Mouse (Mus musculus): ENCODE data around the gene Vamp1. TPM values are rescaled to one million over a fixed set of nuclear protein-coding genes. Genes with fewer than 3 reads are reported as not detected.
"Not testable (repeated sequence)": the region's sequence is repeated elsewhere in the genome, so short reads cannot be mapped to it uniquely, and the experiment has no call there.

Gene Vamp1
- polyA plus RNA-seq, 1 experiment from 2014 or later, result 2.6 TPM

DNA sequence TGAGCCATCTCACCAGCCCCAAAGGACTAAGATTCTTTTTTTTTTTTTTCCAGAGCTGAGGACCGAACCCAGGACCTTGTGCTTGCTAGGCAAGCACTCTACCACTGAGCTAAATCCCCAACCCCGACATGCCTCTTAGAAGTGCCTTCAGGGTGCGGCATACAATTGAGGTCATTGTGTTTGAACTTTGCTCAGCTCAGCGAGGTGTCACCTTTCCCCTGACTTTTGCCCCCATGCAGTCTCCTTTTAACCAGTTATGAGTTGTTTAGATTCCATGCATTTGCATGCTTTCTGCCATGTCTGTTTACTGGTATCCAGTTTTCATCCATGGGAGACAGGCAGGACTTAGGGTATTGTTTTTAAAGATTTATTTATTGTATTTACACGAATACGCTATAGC lies 53.4 kb downstream of the Vamp1 start:
- Histone ChIP-seq H3K4me2 (no peak overlapping the region), H3K9me3 (ENCODE audit: low read depth, low read length) (no peaks in the 10 kb centered on the region), H3K4me1 (ENCODE audit: insufficient read depth) (0 out of 2 replicates have a peak, but pooled peaks cover 2% of the 10 kb centered on the region), H3K9ac (no peak overlapping the region), H3K27ac (ENCODE audit: low read depth) (no peak overlapping the region), H3K4me3 (ENCODE audit: low read depth, low read length) (no peak overlapping the region), H3K27me3 (ENCODE audit: insufficient read depth, low read length) (no peaks in the 10 kb centered on the region), H3K36me3 (ENCODE audit: insufficient read depth) (no peaks in the 10 kb centered on the region)
- no peak for DNase-seq
- WGBS, result 46% methylated on average over 6 of the region's 6 CpGs
- ATAC-seq (ENCODE audit: insufficient read depth), result no peak
- no peak for TF ChIP-seq CTCF (IDR thresholded peaks at IDR 0.05; ENCODE audit: low read depth)

DNA sequence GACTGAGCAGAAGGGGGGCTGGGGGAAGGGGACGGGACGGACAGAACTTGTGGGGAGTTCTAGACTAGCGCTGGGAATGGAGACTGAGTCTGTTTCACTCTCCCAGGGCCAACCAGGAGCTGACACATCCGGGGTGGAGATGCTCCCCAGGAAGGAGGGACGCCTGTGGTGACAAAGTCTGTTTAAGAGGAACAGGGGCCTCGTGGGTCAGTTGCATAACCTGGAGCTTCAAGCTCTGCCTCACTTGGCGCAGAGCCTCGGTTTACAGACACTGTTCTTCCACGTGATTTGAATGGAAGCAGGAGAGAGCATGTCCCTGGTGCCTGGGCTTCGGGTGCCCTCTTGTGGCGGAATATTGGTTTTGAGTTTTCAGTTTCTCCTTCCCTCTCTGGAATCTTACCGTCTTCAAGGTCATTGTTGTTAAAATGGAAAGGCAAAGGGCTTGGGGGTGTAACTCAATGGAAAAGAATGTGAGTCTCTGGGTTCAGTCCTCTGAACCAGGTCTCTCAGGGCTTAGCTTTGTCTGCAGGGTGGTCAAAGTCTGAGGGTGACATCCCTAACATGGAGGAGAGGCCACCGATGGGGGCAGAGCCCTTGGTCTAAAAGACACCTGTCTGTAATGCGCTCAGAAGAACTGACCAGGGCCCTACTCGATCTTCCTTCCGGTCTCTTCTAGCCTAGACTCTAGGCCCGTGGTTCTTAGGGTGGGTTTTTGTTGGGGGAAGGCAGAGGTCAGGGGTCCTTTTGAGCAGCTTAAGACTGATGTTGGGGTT lies 56.3 kb downstream of the Vamp1 start:
- WGBS, result 15% methylated on average over 17 of the region's 17 CpGs
- peak overlapping the region; percentile 51 for H3K4me2 ChIP-seq
- H3K36me3 ChIP-seq (ENCODE audit: insufficient read depth), result no peaks in the 10 kb centered on the region
- peak; percentile 97 for DNase-seq
- no peak overlapping the region for H3K9ac ChIP-seq
- H3K4me3 ChIP-seq (ENCODE audit: low read depth, low read length), result no peak overlapping the region
- TF ChIP-seq CTCF (IDR thresholded peaks at IDR 0.05; ENCODE audit: low read depth), result peak; percentile 93
- no peaks in the 10 kb centered on the region for H3K27me3 ChIP-seq (ENCODE audit: insufficient read depth, low read length)
- H3K27ac ChIP-seq (ENCODE audit: low read depth), result no peak overlapping the region
- H3K9me3 ChIP-seq (ENCODE audit: low read depth, low read length), result no peaks in the 10 kb centered on the region
- ATAC-seq (ENCODE audit: insufficient read depth), result peak; percentile 92
- H3K4me1 ChIP-seq (ENCODE audit: insufficient read depth), result 0 out of 2 replicates have a peak, but pooled peaks cover 2% of the 10 kb centered on the region

GRCm38 (mm10) chr6:125272228-125272785 lies 57.0 kb downstream of the Vamp1 start:
- H3K4me1 ChIP-seq (ENCODE audit: insufficient read depth), result 0 out of 2 replicates have a peak, but pooled peaks cover 2% of the 10 kb centered on the region
- no peaks in the 10 kb centered on the region for H3K27me3 ChIP-seq (ENCODE audit: insufficient read depth, low read length)
- H3K36me3 ChIP-seq (ENCODE audit: insufficient read depth), result no peaks in the 10 kb centered on the region
- WGBS, result 66% methylated on average over 10 of the region's 10 CpGs
- DNase-seq, result no peak
- H3K27ac ChIP-seq (ENCODE audit: low read depth), result no peak overlapping the region
- H3K4me3 ChIP-seq (ENCODE audit: low read depth, low read length), result no peak overlapping the region
- H3K9ac ChIP-seq, result no peak overlapping the region
- H3K9me3 ChIP-seq (ENCODE audit: low read depth, low read length), result no peaks in the 10 kb centered on the region
- no peak for TF ChIP-seq CTCF (IDR thresholded peaks at IDR 0.05; ENCODE audit: low read depth)
- ATAC-seq (ENCODE audit: insufficient read depth), result no peak
- no peak overlapping the region for H3K4me2 ChIP-seq

DNA sequence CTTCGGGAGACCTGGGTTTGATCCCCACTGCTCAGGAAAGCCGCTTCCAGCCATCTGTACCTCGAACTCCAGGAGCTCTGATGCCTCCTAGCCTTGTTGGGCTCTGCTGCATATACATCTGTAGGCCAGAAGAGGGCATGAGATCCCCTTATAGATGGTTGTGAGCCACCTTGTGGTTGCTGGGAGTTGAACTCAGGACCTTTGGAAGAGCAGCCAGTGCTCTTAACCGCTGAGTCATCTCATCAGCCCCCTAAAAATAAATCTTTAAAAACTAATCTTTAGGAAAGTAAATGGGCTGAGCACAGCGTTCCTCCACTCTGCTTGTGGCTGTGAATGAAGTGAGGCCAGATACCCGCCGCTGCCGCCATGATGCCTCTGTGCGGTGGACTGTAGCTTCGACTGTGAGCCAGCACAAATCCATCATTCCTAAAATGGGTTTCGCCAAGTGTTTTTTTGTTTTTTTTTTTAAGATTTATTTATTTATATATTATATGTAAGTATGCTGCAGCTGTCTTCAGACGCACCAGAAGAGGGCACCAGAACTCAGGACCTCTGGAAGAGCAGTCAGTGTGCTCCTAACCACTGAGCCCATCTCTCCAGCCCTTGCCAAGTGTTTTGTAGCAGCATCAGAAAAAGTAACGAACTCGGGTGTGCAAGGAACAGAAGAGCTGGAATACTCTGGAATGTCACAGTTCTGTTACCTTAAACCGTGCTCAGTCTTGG lies 59.7 kb downstream of the Vamp1 start:
- Histone ChIP-seq H3K27ac (ENCODE audit: low read depth) (no peak overlapping the region), H3K4me3 (ENCODE audit: low read depth, low read length) (no peak overlapping the region), H3K27me3 (ENCODE audit: insufficient read depth, low read length) (no peaks in the 10 kb centered on the region), H3K9ac (no peak overlapping the region), H3K4me2 (no peak overlapping the region), H3K36me3 (ENCODE audit: insufficient read depth) (no peaks in the 10 kb centered on the region), H3K9me3 (ENCODE audit: low read depth, low read length) (no peaks in the 10 kb centered on the region), H3K4me1 (ENCODE audit: insufficient read depth) (0 out of 2 replicates have a peak, but pooled peaks cover 2% of the 10 kb centered on the region)
- peak; percentile 75 for TF ChIP-seq CTCF (IDR thresholded peaks at IDR 0.05; ENCODE audit: low read depth)
- WGBS, result 48% methylated on average over 15 of the region's 15 CpGs
- ATAC-seq (ENCODE audit: insufficient read depth) (no peak), DNase-seq (peak; percentile 83)

DNA sequence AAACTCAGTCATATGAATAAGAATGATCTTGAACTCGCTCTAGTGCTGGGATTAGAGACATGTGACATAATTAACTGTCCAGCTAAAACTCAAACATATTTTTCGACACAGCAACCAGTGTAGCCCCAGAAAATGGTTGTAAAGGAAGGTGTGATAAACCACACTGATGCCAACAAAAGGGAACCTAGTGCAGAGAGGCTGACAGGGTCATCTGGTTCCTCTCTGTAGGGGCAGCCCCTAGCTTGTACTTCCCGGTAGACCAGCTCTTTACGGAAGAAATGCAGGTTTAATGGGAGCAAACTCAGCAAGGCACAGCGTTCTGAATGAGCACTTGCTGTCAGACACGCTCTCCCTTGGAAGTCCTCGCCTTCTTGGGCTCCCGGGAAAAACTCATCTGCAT lies 64.4 kb downstream of the Vamp1 start:
- Histone ChIP-seq H3K9ac (no peak overlapping the region), H3K4me3 (ENCODE audit: low read depth, low read length) (no peak overlapping the region), H3K27me3 (ENCODE audit: insufficient read depth, low read length) (no peaks in the 10 kb centered on the region), H3K27ac (ENCODE audit: low read depth) (no peak overlapping the region), H3K9me3 (ENCODE audit: low read depth, low read length) (no peaks in the 10 kb centered on the region), H3K4me1 (ENCODE audit: insufficient read depth) (no peaks in the 10 kb centered on the region), H3K36me3 (ENCODE audit: insufficient read depth) (no peaks in the 10 kb centered on the region), H3K4me2 (no peak overlapping the region)
- ATAC-seq (ENCODE audit: insufficient read depth), result no peak
- no peak for TF ChIP-seq CTCF (IDR thresholded peaks at IDR 0.05; ENCODE audit: low read depth)
- peak; percentile 5 for DNase-seq
- WGBS, result 57% methylated on average over 8 of the region's 8 CpGs

- ATAC-seq (ENCODE audit: insufficient read depth), result not testable (repeated sequence)
These were observed 67.4 kb downstream of the Vamp1 start for GRCm38 (mm10) chr6:125282721-125283120.

DNA sequence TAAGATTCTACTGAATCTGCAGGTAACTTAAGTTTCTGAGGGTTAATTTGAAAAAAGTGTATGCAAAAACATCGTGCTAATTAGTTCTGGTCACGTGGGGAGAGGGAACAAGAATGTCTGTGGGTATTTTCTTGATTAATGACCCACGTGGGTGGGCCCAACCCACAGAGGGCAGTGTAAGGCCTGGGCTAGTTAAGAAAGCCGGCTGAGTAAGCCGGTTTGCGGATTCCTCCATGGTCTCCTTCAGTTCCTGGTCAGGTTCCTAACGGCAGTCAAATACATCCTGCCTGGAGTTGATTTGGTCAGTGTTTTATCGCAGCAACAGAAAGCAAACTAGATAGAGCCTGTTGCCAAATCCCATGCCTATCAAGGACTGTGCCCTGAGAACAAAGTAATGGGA lies 68.9 kb downstream of the Vamp1 start:
- no peak for ATAC-seq (ENCODE audit: insufficient read depth)
- WGBS, result 25% methylated on average over 8 of the region's 8 CpGs

More at GRCm38 (mm10) chr6:125282721-125283120, 67.4 kb downstream of the Vamp1 start:
- H3K27me3 ChIP-seq (ENCODE audit: insufficient read depth, low read length); H3K4me1 ChIP-seq (ENCODE audit: insufficient read depth); H3K9me3 ChIP-seq (ENCODE audit: low read depth, low read length); H3K27ac ChIP-seq (ENCODE audit: low read depth); H3K4me3 ChIP-seq (ENCODE audit: low read depth, low read length); DNase-seq; H3K9ac ChIP-seq; H3K36me3 ChIP-seq (ENCODE audit: insufficient read depth); H3K4me2 ChIP-seq: not testable (repeated sequence)
- 90% methylated on average over 13 of the region's 13 CpGs for WGBS

More for the DNA sequence above, 68.9 kb downstream of the Vamp1 start:
- no peak for TF ChIP-seq CTCF (IDR thresholded peaks at IDR 0.05; ENCODE audit: low read depth)
- no peaks in the 10 kb centered on the region for H3K4me1 ChIP-seq (ENCODE audit: insufficient read depth)
- H3K27ac ChIP-seq (ENCODE audit: low read depth), result no peak overlapping the region
- H3K27me3 ChIP-seq (ENCODE audit: insufficient read depth, low read length), result no peaks in the 10 kb centered on the region
- peak; percentile 34 for DNase-seq
- H3K9me3 ChIP-seq (ENCODE audit: low read depth, low read length), result no peaks in the 10 kb centered on the region
- no peak overlapping the region for H3K4me3 ChIP-seq (ENCODE audit: low read depth, low read length)
- H3K36me3 ChIP-seq (ENCODE audit: insufficient read depth), result no peaks in the 10 kb centered on the region
- no peak overlapping the region for H3K9ac ChIP-seq
- H3K4me2 ChIP-seq, result no peak overlapping the region
